Mouse (Mus musculus) embryonic facial prominence, embryonic 13.5 days (tissue): ENCODE data around the gene Aldh2. TPM values are rescaled to one million over a fixed set of nuclear protein-coding genes. Genes with fewer than 3 reads are reported as not detected.

ENCODE experiments used
- ATAC-seq: fragments of 200-750 bp; cut with Nextera tagmentation; 2 replicates; pipeline ENCODE4 v1.8.0; 2017; ENCODE audit warnings: low read depth; ENCODE audit not compliant: insufficient number of reproducible peaks, insufficient read depth, low FRiP score, low TSS enrichment
- H3K27ac ChIP-seq: fragments of 300-500 bp; sonication (generic); 2 replicates; pipeline ENCODE4 v1.5.1; 2015; ENCODE audit warnings: moderate library complexity, mild to moderate bottlenecking, inconsistent platforms
- H3K27me3 ChIP-seq: fragments of 300-500 bp; sonication (generic); 2 replicates; pipeline ENCODE4 v1.6.1; 2015; ENCODE audit warnings: mild to moderate bottlenecking, inconsistent platforms
- H3K36me3 ChIP-seq: fragments of 300-500 bp; sonication (generic); 2 replicates; pipeline ENCODE4 v1.6.1; 2015; ENCODE audit warnings: mild to moderate bottlenecking, inconsistent platforms
- H3K4me1 ChIP-seq: fragments of 300-500 bp; sonication (generic); 2 replicates; pipeline ENCODE4 v1.6.1; 2015; ENCODE audit warnings: inconsistent platforms
- H3K4me2 ChIP-seq: fragments of 300-500 bp; sonication (generic); 2 replicates; pipeline ENCODE4 v1.6.1; 2015; ENCODE audit warnings: moderate library complexity, mild to moderate bottlenecking, inconsistent platforms
- H3K4me3 ChIP-seq: fragments of 300-500 bp; sonication (generic); 2 replicates; pipeline ENCODE4 v1.5.1; 2015; ENCODE audit warnings: mild to moderate bottlenecking, inconsistent platforms
- H3K9ac ChIP-seq: fragments of 300-500 bp; sonication (generic); 2 replicates; pipeline ENCODE4 v1.6.1; 2015; ENCODE audit warnings: mild to moderate bottlenecking, inconsistent platforms
- H3K9me3 ChIP-seq: fragments of 300-500 bp; sonication (generic); 2 replicates; pipeline ENCODE4 v1.6.1; 2016; ENCODE audit warnings: inconsistent platforms
- WGBS: fragments of 180-500 bp; shearing (Covaris S2); methylation state at CpG from one replicate; pipeline ENCODE4 v1.1.7; 2015; ENCODE audit warnings: mixed read lengths; 5-methylcytosine and 5-hydroxymethylcytosine counted together
- polyA plus RNA-seq: library from polyadenylated mRNA; unstranded; fragments of >200 nt; fragmentation: Nextera tagmentation; extraction: Ambion mirVana; gene quantifications from 2 replicates; pipeline ENCODE4 v1.2.1, GENCODE M21; 2015

Gene Aldh2
- polyA plus RNA-seq, 1 experiment from 2014 or later = 259 TPM

GRCm38 (mm10) chr5:121592816-121593407 lies 712 bp downstream of the Aldh2 start:
- Histone ChIP-seq H3K27me3 (no peaks in the 10 kb centered on the region), H3K36me3 (0 out of 2 replicates have a peak, but pooled peaks cover 6% of the 10 kb centered on the region), H3K9me3 (no peaks in the 10 kb centered on the region), H3K4me1 (peaks cover 26% of the 10 kb centered on the region), H3K9ac (peak overlapping the region; percentile 78), H3K27ac (peak overlapping the region; percentile 89), H3K4me3 (peak overlapping the region; percentile 76), H3K4me2 (peak overlapping the region; percentile 75)
- ATAC-seq = 0 out of 2 replicates have a peak, but pooled peaks have one; percentile 37
- WGBS = 2% methylated on average over 33 of the region's 33 CpGs

- peak overlapping the region; percentile 78; the same call in 1 of the 2 replicates for H3K9ac ChIP-seq
Measured at GRCm38 (mm10) chr5:121592064-121592815, 1.4 kb downstream of the Aldh2 start.

DNA sequence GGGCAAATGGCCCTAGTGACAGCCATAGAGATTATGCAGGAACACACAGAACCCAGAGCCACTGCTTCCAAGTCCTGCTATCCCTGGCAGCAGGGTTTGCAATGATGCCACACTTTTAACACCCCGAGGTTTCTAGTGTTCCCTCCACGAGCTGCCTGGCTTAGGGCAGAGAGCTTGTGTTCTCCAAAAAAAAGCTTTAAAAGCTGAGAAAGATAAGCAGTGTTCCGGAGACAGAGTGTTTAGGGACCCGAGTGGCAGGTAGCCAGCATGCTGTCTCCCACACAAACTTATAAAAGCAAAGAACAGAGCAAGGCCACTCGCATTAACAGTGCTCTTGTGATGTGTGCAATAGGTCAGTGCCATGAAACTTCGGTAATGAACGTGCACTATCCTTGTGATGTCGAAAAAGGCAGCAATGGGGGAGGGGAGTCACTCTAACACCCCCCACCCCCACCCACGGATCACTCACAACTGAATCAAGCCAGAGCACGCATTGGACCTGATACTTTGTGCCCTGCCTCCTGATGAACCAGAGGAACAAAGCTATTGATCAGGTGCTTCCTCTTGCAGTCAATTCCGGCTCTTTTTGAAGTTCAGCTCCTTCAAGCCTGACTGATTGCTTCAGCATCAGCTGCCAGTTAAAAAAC lies 2.1 kb downstream of the Aldh2 start:
- Histone ChIP-seq H3K27ac (no peak overlapping the region), H3K4me1 (peaks cover 36% of the 10 kb centered on the region), H3K4me3 (0 out of 2 replicates have a peak overlapping the region, but pooled peaks have one; percentile 76), H3K4me2 (peak overlapping the region; percentile 75; the same call in 1 of the 2 replicates), H3K27me3 (no peaks in the 10 kb centered on the region), H3K9ac (no peak overlapping the region), H3K36me3 (0 out of 2 replicates have a peak, but pooled peaks cover 6% of the 10 kb centered on the region), H3K9me3 (no peaks in the 10 kb centered on the region)
- 78% methylated on average over 11 of the region's 11 CpGs for WGBS
- ATAC-seq = no peak

More at GRCm38 (mm10) chr5:121592064-121592815, 1.4 kb downstream of the Aldh2 start:
- Histone ChIP-seq H3K27me3 (no peaks in the 10 kb centered on the region), H3K36me3 (0 out of 2 replicates have a peak, but pooled peaks cover 6% of the 10 kb centered on the region), H3K4me3 (peak overlapping the region; percentile 76), H3K4me1 (peaks cover 29% of the 10 kb centered on the region), H3K9me3 (no peaks in the 10 kb centered on the region), H3K4me2 (peak overlapping the region; percentile 75), H3K27ac (no peak overlapping the region)
- ATAC-seq = no peak
- WGBS = 53% methylated on average over 11 of the region's 11 CpGs

DNA sequence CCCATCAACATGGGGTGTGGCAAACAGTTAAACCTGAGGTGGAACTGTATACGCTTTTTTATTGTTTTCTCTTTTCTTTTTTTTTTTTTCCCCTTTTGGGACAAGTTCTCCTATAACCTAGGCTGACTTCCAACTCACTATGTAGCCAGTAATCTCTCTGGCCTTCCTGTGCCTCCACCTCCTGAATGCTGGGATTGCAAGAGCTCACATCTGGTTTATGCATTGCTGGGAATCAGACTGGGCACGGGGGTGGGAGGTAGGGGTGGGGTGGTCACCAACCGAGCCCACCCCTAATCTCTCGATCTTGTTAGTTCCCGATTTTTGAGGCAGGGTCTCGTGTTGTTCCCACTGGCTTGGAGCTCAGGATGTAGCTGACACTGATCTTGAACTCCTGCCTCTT lies 3.7 kb downstream of the Aldh2 start:
- 0 out of 2 replicates have a peak, but pooled peaks cover 6% of the 10 kb centered on the region for H3K36me3 ChIP-seq
- H3K9me3 ChIP-seq = no peaks in the 10 kb centered on the region
- no peak overlapping the region for H3K4me3 ChIP-seq
- H3K27me3 ChIP-seq = no peaks in the 10 kb centered on the region
- no peak overlapping the region for H3K9ac ChIP-seq
- H3K27ac ChIP-seq = no peak overlapping the region
- no peak overlapping the region for H3K4me2 ChIP-seq
- ATAC-seq = no peak
- peaks cover 40% of the 10 kb centered on the region for H3K4me1 ChIP-seq
- WGBS = 84% methylated on average over 6 of the region's 6 CpGs

- Histone ChIP-seq H3K27me3 (no peaks in the 10 kb centered on the region), H3K4me3 (no peak overlapping the region), H3K27ac (no peak overlapping the region; the same call in 1 of the 2 replicates), H3K36me3 (0 out of 2 replicates have a peak, but pooled peaks cover 6% of the 10 kb centered on the region), H3K4me2 (no peak overlapping the region), H3K9ac (no peak overlapping the region), H3K9me3 (no peaks in the 10 kb centered on the region), H3K4me1 (peaks cover 34% of the 10 kb centered on the region)
- no peak for ATAC-seq
- 62% methylated on average over 6 of the region's 6 CpGs for WGBS
Measured at GRCm38 (mm10) chr5:121586400-121587039, 7.1 kb downstream of the Aldh2 start.

- WGBS = 87% methylated on average over 5 of the region's 5 CpGs
- ATAC-seq = no peak
Measured at GRCm38 (mm10) chr5:121585699-121586098, 7.9 kb downstream of the Aldh2 start.

GRCm38 (mm10) chr5:121585005-121585404 lies 8.6 kb downstream of the Aldh2 start:
- H3K4me3 ChIP-seq = no peak overlapping the region
- 94% methylated on average over 10 of the region's 10 CpGs for WGBS
- H3K4me2 ChIP-seq = no peak overlapping the region
- peaks cover 30% of the 10 kb centered on the region for H3K4me1 ChIP-seq
- no peak overlapping the region for H3K27ac ChIP-seq
- H3K27me3 ChIP-seq = no peaks in the 10 kb centered on the region
- H3K9ac ChIP-seq = no peak overlapping the region
- peaks cover 11% of the 10 kb centered on the region for H3K36me3 ChIP-seq
- H3K9me3 ChIP-seq = no peaks in the 10 kb centered on the region
- ATAC-seq = no peak

More at GRCm38 (mm10) chr5:121585699-121586098, 7.9 kb downstream of the Aldh2 start:
- Histone ChIP-seq H3K9me3 (no peaks in the 10 kb centered on the region), H3K4me2 (no peak overlapping the region), H3K9ac (no peak overlapping the region), H3K4me3 (no peak overlapping the region), H3K27ac (no peak overlapping the region), H3K4me1 (peaks cover 30% of the 10 kb centered on the region), H3K36me3 (peaks cover 9% of the 10 kb centered on the region), H3K27me3 (no peaks in the 10 kb centered on the region)

GRCm38 (mm10) chr5:121583765-121584501 lies 9.7 kb downstream of the Aldh2 start:
- no peak overlapping the region for H3K4me2 ChIP-seq
- H3K4me1 ChIP-seq = peaks cover 30% of the 10 kb centered on the region
- WGBS = 50% methylated on average over 12 of the region's 12 CpGs
- H3K9ac ChIP-seq = 0 out of 2 replicates have a peak overlapping the region, but pooled peaks have one; percentile 40
- no peaks in the 10 kb centered on the region for H3K9me3 ChIP-seq
- H3K36me3 ChIP-seq = peaks cover 21% of the 10 kb centered on the region
- no peaks in the 10 kb centered on the region for H3K27me3 ChIP-seq
- no peak overlapping the region; the same call in 1 of the 2 replicates for H3K27ac ChIP-seq
- peak; percentile 43; the same call in 1 of the 2 replicates for ATAC-seq
- H3K4me3 ChIP-seq = no peak overlapping the region

DNA sequence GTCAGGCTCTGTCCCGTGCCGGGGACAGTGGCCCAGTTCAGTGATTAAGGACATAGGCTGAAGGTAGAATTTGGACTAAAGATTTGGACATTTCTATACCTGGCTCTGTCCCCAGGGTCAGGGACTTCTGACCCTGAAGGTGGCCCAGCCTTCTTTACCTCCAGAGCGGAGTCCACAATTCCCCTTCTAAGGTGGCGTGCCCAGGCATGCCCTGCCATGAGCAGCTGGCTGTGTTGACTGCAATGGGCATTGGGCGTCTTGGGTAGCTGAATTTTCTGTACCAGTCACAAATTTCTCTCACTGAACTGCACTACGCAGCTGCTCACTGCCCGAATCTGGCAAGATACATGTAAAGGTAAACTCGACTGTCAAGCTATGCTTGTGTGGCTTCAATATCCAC lies 11.7 kb downstream of the Aldh2 start:
- no peaks in the 10 kb centered on the region for H3K9me3 ChIP-seq
- 89% methylated on average over 8 of the region's 8 CpGs for WGBS

DNA sequence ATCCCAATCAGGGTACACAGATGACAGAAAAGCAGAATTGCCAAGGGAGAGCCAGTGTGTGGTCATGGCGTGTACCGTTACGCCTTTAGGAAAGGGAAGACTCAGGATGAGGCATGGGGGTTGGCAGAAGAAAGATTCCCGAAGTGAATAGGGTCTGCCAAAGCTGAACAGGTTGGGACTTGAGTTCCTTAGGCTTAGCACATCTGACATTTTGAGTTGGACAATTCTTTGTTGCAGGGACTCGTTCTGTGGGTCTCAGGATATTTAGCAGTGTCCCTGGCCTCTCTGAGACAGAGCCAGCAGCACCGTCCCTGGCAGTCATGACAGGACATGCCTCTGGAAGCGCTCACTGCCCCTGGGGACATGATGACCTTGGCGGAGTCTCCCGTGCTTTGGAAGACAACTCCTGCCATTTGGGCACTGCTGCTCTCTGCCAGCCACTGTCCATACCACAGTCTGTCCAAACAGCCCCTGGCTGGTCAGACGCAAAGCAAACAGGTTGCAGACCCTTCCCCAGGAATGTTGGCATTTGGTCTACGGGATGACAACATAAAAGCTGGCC lies 16.6 kb downstream of the Aldh2 start:
- H3K27me3 ChIP-seq = no peaks in the 10 kb centered on the region
- 78% methylated on average over 11 of the region's 11 CpGs for WGBS
- no peaks in the 10 kb centered on the region for H3K9me3 ChIP-seq
- ATAC-seq = no peak
- peaks cover 88% of the 10 kb centered on the region for H3K36me3 ChIP-seq
- no peak overlapping the region for H3K27ac ChIP-seq
- peaks cover 4% of the 10 kb centered on the region; the same call in 1 of the 2 replicates for H3K4me1 ChIP-seq
- no peak overlapping the region for H3K4me3 ChIP-seq
- H3K4me2 ChIP-seq = no peak overlapping the region
- no peak overlapping the region for H3K9ac ChIP-seq

More for the DNA sequence above, 11.7 kb downstream of the Aldh2 start:
- H3K4me1 ChIP-seq = peaks cover 25% of the 10 kb centered on the region
- no peak overlapping the region for H3K9ac ChIP-seq
- peaks cover 40% of the 10 kb centered on the region for H3K36me3 ChIP-seq
- no peak overlapping the region for H3K27ac ChIP-seq
- no peak overlapping the region for H3K4me2 ChIP-seq
- H3K27me3 ChIP-seq = no peaks in the 10 kb centered on the region
- ATAC-seq = no peak
- no peak overlapping the region for H3K4me3 ChIP-seq
